Mouse (Mus musculus) large intestine, adult 2 months (tissue): ENCODE measurements around the gene Pi16. TPM values are rescaled to one million over a fixed set of nuclear protein-coding genes. Genes with fewer than 3 reads are reported as not detected.

Experiments
- DNase-seq: peaks from one replicate; pipeline ENCODE4 v3.0.0-alpha.2; 2012; ENCODE audit warnings: low read depth, low spot score
- WGBS: fragments of 180-500 bp; shearing (Covaris S2); methylation state at CpG from one replicate; pipeline ENCODE4 v1.1.7; 2018; 5-methylcytosine and 5-hydroxymethylcytosine counted together
- polyA plus RNA-seq: library from polyadenylated mRNA; depleted of rRNA; stranded (reverse); fragments of >200 nt; gene quantifications from 2 replicates; pipeline ENCODE4 v1.2.3, GENCODE M21; 2012

The Pi16 gene
- polyA plus RNA-seq, 1 experiment, result 1.5 TPM

- DNase-seq, result no peak
- 39% methylated on average over 52 of the region's 52 CpGs for WGBS
Observed at GRCm38 (mm10) chr17:29326531-29327529, 9.3 kb downstream of the Pi16 start.

GRCm38 (mm10) chr17:29327691-29328090 is 10.2 kb downstream of the Pi16 start:
- WGBS, result 85% methylated on average over 9 of the region's 9 CpGs
- DNase-seq, result no peak

GRCm38 (mm10) chr17:29330221-29330620 is 12.7 kb downstream of the Pi16 start:
- 72% methylated on average over 3 of the region's 3 CpGs for WGBS
- no peak for DNase-seq

GRCm38 (mm10) chr17:29330671-29331410 is 13.4 kb downstream of the Pi16 start:
- 27% methylated on average over 5 of the region's 5 CpGs for WGBS
- no peak for DNase-seq

DNA sequence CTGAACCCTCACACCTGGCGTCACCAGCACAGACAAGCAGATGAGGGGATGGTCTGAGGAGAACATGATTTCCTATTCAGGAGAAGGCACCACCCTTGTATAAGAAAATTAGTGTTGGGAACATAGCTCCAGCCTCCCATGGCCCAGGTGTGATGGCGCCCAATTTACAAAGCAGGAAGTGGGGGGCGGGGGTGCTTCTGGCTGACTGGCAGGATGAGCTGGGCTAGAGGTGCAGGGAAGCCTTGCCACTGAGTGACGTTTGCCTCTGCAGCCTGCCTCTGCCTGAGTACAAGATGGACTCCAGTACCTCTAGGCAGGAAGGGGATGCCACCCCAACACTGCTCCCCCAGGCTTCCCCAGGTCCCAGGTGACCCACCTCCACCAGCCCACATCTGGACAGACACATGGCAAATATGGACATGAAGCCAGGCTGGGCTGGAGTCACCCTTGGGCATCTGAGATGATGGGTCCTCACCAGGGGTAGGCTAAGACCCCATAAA is 14.8 kb downstream of the Pi16 start:
- 82% methylated on average over 4 of the region's 4 CpGs for WGBS
- no peak for DNase-seq

GRCm38 (mm10) chr17:29336266-29336990 is 18.9 kb downstream of the Pi16 start:
- WGBS, result 91% methylated on average over 19 of the region's 19 CpGs

DNA sequence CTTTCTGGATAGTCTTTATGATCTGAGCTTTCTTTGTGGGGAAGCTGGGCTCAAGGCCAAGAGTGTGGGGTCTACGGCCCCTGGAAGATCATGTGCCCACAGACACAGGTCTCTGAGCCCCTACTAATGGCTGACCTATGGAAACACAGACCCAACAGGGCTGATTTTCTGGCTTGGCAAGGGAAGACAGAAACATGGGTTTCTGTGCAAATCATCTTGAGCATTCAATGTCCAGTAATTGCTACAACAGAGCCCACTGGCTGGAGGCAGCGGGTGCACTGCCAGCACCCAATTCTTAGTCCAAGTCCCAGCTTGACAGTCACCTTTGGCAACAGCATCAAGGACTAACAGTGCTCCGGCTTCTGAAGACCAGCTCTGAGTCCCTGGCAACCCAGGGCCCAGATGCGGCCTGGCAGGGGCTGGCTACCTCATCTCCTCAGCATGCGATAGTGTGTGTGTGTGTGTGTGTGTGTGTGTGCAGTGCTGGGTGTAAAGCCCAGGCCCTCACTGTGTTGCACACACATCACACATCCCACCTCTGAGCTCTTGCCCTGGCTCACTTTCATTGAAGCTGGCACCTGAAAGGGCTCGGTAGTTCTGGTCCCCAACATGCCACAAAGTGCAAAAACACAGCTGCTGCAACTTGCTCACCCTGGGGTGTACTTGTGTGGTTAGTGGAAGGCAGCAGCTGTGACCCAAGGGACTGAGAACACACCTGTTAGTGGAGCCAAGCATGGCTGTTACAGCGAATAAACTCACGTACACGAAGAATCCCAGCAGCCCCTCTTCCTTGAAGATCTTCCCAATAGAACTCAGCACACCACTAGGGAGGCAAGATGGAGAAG is 20.7 kb downstream of the Pi16 start:
- no peak for DNase-seq
- WGBS, result 88% methylated on average over 9 of the region's 9 CpGs

More at GRCm38 (mm10) chr17:29336266-29336990, 18.9 kb downstream of the Pi16 start:
- DNase-seq, result no peak

DNA sequence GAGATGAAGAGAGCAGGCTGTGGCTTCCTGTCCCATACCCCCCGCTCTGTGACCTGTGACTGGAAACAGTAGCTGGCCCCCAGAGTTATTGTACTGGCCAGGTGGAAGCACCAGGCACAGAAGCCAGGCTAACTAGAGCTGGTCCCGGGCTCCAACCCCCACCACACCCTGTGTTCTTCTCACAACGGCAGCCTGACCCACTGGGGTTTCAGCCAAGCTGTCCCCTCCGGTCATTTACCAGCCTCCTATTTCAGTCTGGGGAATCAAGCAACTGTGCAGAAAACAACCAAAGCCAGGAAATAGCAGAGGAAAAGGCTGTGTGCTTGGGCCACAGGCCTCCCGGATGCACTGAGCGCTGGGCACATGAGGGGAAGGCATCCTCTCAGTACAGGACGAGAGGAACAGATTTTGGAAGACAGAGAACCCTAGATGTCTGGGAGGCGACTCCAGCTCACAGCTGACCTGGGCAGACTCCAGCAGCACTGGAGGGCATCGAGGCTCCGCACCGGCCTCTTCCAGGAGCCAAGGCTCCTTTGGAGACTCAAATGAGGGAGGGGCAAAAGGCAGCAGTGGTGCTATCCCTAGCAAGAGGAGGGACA is 21.8 kb downstream of the Pi16 start:
- no peak for DNase-seq
- 77% methylated on average over 11 of the region's 11 CpGs for WGBS

- 77% methylated on average over 18 of the region's 18 CpGs for WGBS
- DNase-seq, result no peak
Observed at GRCm38 (mm10) chr17:29340406-29341261, 23.2 kb downstream of the Pi16 start.

DNA sequence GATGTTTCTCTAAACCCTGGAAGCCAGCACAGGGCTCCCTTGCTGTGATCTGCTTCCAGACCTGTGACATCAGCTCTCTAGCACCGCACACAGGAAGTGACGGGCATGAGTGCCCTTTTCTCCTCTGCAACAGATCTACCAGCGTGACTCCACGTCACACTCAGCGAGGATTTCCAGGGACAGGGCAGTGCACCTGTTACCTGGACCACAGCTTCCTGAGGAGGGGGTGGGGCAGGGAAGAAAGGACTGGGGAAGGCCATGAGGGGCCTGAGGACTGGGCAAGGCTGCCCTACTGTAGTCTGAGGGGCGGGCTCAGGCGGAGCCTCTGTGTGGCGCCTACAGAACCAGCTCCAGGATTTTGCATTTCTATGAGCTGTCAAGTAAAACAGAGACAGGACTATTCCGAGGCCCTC is 24.1 kb downstream of the Pi16 start:
- DNase-seq, result no peak

GRCm38 (mm10) chr17:29342010-29342910 is 24.8 kb downstream of the Pi16 start:
- 45% methylated on average over 13 of the region's 13 CpGs for WGBS
- DNase-seq, result no peak

More for the DNA sequence above, 24.1 kb downstream of the Pi16 start:
- WGBS, result 52% methylated on average over 9 of the region's 9 CpGs

DNA sequence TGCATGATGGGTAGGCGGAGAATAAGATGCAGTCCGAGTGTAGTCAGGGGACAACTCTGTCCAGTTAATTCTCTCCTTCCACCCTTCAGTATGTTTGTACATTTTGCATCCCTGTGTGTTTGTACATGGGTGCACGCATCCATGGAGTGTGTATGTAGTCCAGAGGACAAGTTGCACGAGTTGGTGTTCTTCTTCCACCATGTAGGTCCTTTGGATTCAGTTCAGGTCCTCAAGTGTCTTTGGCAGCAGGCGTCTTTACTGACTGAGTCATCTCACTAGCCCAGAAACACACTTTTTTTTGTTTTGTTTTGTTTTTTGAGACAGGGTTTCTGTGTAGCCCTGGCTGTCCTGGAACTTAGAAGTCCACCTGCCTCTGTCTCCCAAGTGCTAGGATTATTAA is 25.8 kb downstream of the Pi16 start:
- DNase-seq, result no peak
- 78% methylated on average over 5 of the region's 5 CpGs for WGBS

DNA sequence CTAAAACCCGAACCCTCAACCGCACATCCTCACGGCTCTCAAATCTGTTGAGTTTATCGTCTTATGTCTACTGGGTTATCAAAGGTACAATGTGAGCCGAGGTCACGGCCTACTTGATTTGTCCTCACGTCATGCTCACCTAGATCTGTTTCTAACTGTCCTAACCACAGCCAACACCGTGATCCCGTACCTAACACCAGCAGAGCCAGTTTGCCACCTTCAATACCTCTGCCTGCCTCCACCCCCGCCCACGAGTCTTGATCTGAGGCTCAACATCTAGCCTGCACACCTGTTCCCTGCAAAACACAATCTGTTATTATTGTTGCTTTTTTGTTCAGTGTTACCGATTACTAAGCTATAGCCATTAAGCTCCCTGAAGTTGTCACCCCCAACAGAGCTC is 27.8 kb downstream of the Pi16 start:
- WGBS, result 93% methylated on average over 12 of the region's 12 CpGs

GRCm38 (mm10) chr17:29346496-29347125 is 29.1 kb downstream of the Pi16 start:
- WGBS, result 4% methylated on average over 11 of the region's 11 CpGs

More for the DNA sequence above, 27.8 kb downstream of the Pi16 start:
- DNase-seq, result no peak

DNA sequence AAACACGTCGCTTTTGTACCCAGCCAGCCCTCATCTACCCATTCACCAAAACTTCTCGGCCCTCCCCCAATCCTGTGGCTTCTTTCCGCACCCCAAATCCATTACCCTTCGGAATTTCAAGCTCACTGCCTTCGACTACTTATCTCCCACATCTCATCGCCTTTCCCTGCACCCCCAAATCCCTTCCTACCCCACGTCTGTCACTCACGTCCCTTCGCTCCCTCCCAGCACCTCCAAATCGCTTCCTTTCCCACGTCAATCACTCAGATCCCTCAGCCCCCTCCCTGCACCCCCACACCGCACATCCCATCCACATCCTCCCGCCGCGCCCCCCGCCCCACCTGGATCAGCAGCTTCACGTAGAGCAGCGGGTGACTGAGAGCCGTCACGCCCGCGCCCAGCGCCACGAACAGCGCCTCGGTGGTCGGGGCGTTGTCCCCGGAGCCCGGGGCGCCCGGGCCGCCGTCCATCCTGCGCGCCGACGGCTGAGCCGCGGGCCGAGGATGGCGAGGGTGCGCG is 29.7 kb downstream of the Pi16 start:
- 2% methylated on average over 45 of the region's 45 CpGs for WGBS
- no peak for DNase-seq

More at GRCm38 (mm10) chr17:29346496-29347125, 29.1 kb downstream of the Pi16 start:
- DNase-seq, result no peak
